Mouse (Mus musculus) liver, adult 2 months (tissue): ENCODE measurements around the gene Wwox. TPM values are rescaled to one million over a fixed set of nuclear protein-coding genes. Genes with fewer than 3 reads are reported as not detected.

Source experiments
- DNase-seq: peaks from one replicate; pipeline ENCODE4 v3.0.0-alpha.2; 2011; ENCODE audit warnings: low read depth, low spot score; ENCODE audit errors: extremely low read depth
- H3K27ac ChIP-seq: fragments of 200-500 bp; replicated peaks from 2 replicates; pipeline ENCODE4 v1.5.1; 2012; ENCODE audit warnings: low read depth, mild to moderate bottlenecking, control low read depth, inconsistent platforms, low read length; ENCODE audit not compliant: insufficient read depth
- H3K27me3 ChIP-seq: fragments of 200-500 bp; 2 replicates; pipeline ENCODE4 v1.6.1; 2012; ENCODE audit warnings: mild to moderate bottlenecking, moderate library complexity, low read length, inconsistent platforms; ENCODE audit not compliant: control insufficient read depth, insufficient read depth
- H3K36me3 ChIP-seq: fragments of 200-500 bp; 2 replicates; pipeline ENCODE4 v1.6.1; 2012; ENCODE audit warnings: low read length, inconsistent platforms; ENCODE audit not compliant: control insufficient read depth, insufficient read depth
- H3K4me1 ChIP-seq: fragments of 200-500 bp; 2 replicates; pipeline ENCODE4 v1.6.1; 2011; ENCODE audit warnings: low read length; ENCODE audit not compliant: control insufficient read depth, insufficient read depth
- H3K4me3 ChIP-seq: fragments of 200-500 bp; 2 replicates; pipeline ENCODE4 v1.5.1; 2011; ENCODE audit warnings: low read depth, mild to moderate bottlenecking, control low read depth, low read length, moderate library complexity; ENCODE audit not compliant: insufficient read depth
- H3K79me2 ChIP-seq: fragments of 200-500 bp; 2 replicates; pipeline ENCODE4 v1.6.1; 2012; ENCODE audit warnings: inconsistent platforms, mild to moderate bottlenecking, low read length, moderate library complexity; ENCODE audit not compliant: control insufficient read depth, insufficient read depth
- H3K9ac ChIP-seq: fragments of 200-500 bp; 2 replicates; pipeline ENCODE4 v1.6.1; 2012; ENCODE audit warnings: low read depth, mild to moderate bottlenecking, control low read depth, inconsistent platforms, low read length
- CTCF ChIP-seq: fragments of 200-500 bp; IDR thresholded peaks from 2 replicates; pipeline ENCODE4 v1.5.1; 2011; ENCODE audit warnings: low read depth, low read length, control low read depth
- POLR2A ChIP-seq: fragments of 200-500 bp; IDR thresholded peaks from 2 replicates; pipeline ENCODE4 v1.6.1; 2011; ENCODE audit warnings: low read length, control low read depth; ENCODE audit not compliant: insufficient read depth; ENCODE audit errors: extremely low read depth
- WGBS: fragments of 180-500 bp; shearing (Covaris S2); methylation state at CpG from one replicate; pipeline ENCODE4 v1.1.7; 2018; 5-methylcytosine and 5-hydroxymethylcytosine counted together
- polyA plus RNA-seq: library from polyadenylated mRNA; depleted of rRNA; stranded (reverse); fragments of >200 nt; gene quantifications from 2 replicates; pipeline ENCODE4 v1.2.3, GENCODE M21; 2012; rRNA removed
- total RNA-seq: library from RNA; depleted of rRNA; stranded (reverse); fragments of >200 nt; gene quantifications from 2 replicates; pipeline ENCODE4 v1.2.3, GENCODE M21; 2014; rRNA removed

Gene Wwox
- total RNA-seq (9.9 and 10.0 TPM in 2 replicates), polyA plus RNA-seq (5.1 and 7.2 TPM in 2 replicates)

- Histone ChIP-seq H3K27ac (peak within 1 kb of the TSS; percentile 50), H3K9ac (peak within 1 kb of the TSS; percentile 80), H3K27me3 (no peaks in the 10 kb centered on the region), H3K36me3 (no peaks in the 10 kb centered on the region), H3K4me3 (peak within 1 kb of the TSS; percentile 81), H3K79me2 (no peaks in the 10 kb centered on the region), H3K4me1 (0 out of 2 replicates have a peak, but pooled peaks cover 2% of the 10 kb centered on the region)
- WGBS, result under 1% methylated on average over 54 of the region's 54 CpGs
- TF ChIP-seq CTCF (peak; percentile 82), POLR2A (peak; percentile 36; the same call in 1 of the 2 replicates)
- DNase-seq, result peak; percentile 97
Observed at GRCm38 (mm10) chr8:114439334-114440204, at the start of gene Wwox. Gene Wwox (plus strand): TSS chr8:114439655.

GRCm38 (mm10) chr8:114390465-114391254, 48.8 kb upstream of the Wwox start:
- peak; percentile 8 for DNase-seq
- no peaks in the 10 kb centered on the region for H3K4me1 ChIP-seq
- no peaks in the 10 kb centered on the region for H3K36me3 ChIP-seq
- H3K27me3 ChIP-seq, result no peaks in the 10 kb centered on the region
- no peak overlapping the region for H3K4me3 ChIP-seq
- 80% methylated on average over 12 of the region's 13 CpGs for WGBS
- no peaks in the 10 kb centered on the region for H3K79me2 ChIP-seq
- TF ChIP-seq POLR2A (no peak), CTCF (peak; percentile 42; the same call in 1 of the 2 replicates)
- H3K9ac ChIP-seq, result no peak overlapping the region
- H3K27ac ChIP-seq, result no peak overlapping the region

GRCm38 (mm10) chr8:114398326-114398725, 41.1 kb upstream of the Wwox start:
- Histone ChIP-seq H3K27ac (no peak overlapping the region), H3K4me1 (no peaks in the 10 kb centered on the region), H3K79me2 (no peaks in the 10 kb centered on the region), H3K36me3 (no peaks in the 10 kb centered on the region), H3K4me3 (no peak overlapping the region), H3K9ac (no peak overlapping the region), H3K27me3 (no peaks in the 10 kb centered on the region)
- TF ChIP-seq CTCF (no peak), POLR2A (no peak)
- no peak for DNase-seq
- 85% methylated on average over 5 of the region's 5 CpGs for WGBS

- Histone ChIP-seq H3K27ac (no peak overlapping the region), H3K4me3 (no peak overlapping the region), H3K79me2 (no peaks in the 10 kb centered on the region), H3K27me3 (no peaks in the 10 kb centered on the region), H3K9ac (no peak overlapping the region), H3K4me1 (no peaks in the 10 kb centered on the region), H3K36me3 (no peaks in the 10 kb centered on the region)
- TF ChIP-seq CTCF (no peak), POLR2A (no peak)
- no peak for DNase-seq
- WGBS, result 91% methylated on average over 5 of the region's 5 CpGs
Observed at GRCm38 (mm10) chr8:114399273-114399672, 40.2 kb upstream of the Wwox start.

- TF ChIP-seq CTCF, result no peak
- no peak for TF ChIP-seq POLR2A
- Histone ChIP-seq H3K9ac (no peak overlapping the region), H3K27ac (no peak overlapping the region), H3K4me3 (no peak overlapping the region), H3K4me1 (no peaks in the 10 kb centered on the region), H3K79me2 (no peaks in the 10 kb centered on the region), H3K36me3 (no peaks in the 10 kb centered on the region), H3K27me3 (no peaks in the 10 kb centered on the region)
- WGBS, result 58% methylated on average over 7 of the region's 7 CpGs
- DNase-seq, result no peak
Observed at GRCm38 (mm10) chr8:114401679-114402078, 37.8 kb upstream of the Wwox start.

GRCm38 (mm10) chr8:114411421-114411820, 28.0 kb upstream of the Wwox start:
- 69% methylated on average over 3 of the region's 3 CpGs for WGBS
- Histone ChIP-seq H3K4me1 (no peaks in the 10 kb centered on the region), H3K4me3 (no peak overlapping the region), H3K27me3 (no peaks in the 10 kb centered on the region), H3K27ac (no peak overlapping the region), H3K36me3 (no peaks in the 10 kb centered on the region), H3K9ac (no peak overlapping the region), H3K79me2 (no peaks in the 10 kb centered on the region)
- TF ChIP-seq CTCF (no peak), POLR2A (no peak)
- DNase-seq, result no peak
